Mouse (Mus musculus): ENCODE measurements around the gene Lman1l. TPM values are rescaled to one million over a fixed set of nuclear protein-coding genes. Genes with fewer than 3 reads are reported as not detected.

Lman1l gene
- polyA plus RNA-seq, 1 experiment from 2014 or later = not detected

DNA sequence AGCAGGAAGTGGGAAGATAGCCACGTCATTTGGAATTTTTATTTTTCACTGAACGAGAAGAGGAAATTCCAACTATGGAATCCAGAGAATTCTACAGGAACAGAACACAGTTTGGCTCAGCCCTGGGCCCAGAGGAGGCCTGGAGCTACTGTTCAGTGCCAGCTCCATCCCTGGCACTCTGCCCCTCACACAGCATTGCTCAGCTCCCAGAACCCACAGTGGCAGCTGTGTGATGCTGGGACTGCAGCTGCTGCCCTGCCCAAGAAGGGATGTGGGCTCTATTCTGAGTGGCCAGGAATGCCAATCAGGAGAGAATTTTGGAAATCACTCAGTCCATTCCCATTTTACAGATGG is 19.2 kb downstream of the Lman1l start:
- H3K9me3 ChIP-seq (replicated peaks) = no peaks in the 10 kb centered on the region
- ATAC-seq (ENCODE audit: insufficient number of reproducible peaks, low FRiP score) = no peak
- no peak overlapping the region for H3K27ac ChIP-seq (ENCODE audit: poor library complexity, severe bottlenecking)
- peaks cover 57% of the 10 kb centered on the region for H3K4me1 ChIP-seq (replicated peaks)
- no peak overlapping the region for H3K9ac ChIP-seq
- H3K4me3 ChIP-seq = no peak overlapping the region
- WGBS = 11% methylated on average over 2 of the region's 2 CpGs
- 0 out of 2 replicates have a peak, but pooled peaks cover under 1% of the 10 kb centered on the region for H3K36me3 ChIP-seq
- H3K4me2 ChIP-seq = no peak overlapping the region
- H3K27me3 ChIP-seq (replicated peaks) = peaks cover 24% of the 10 kb centered on the region

GRCm38 (mm10) chr9:57600620-57601352 is 19.8 kb downstream of the Lman1l start:
- peak; percentile 65 for ATAC-seq (ENCODE audit: insufficient number of reproducible peaks, low FRiP score)
- 0 out of 2 replicates have a peak overlapping the region, but pooled peaks have one; percentile 3 for H3K4me2 ChIP-seq
- H3K9ac ChIP-seq = no peak overlapping the region
- no peak overlapping the region for H3K4me3 ChIP-seq
- 0 out of 2 replicates have a peak, but pooled peaks cover 3% of the 10 kb centered on the region for H3K36me3 ChIP-seq
- peaks cover 52% of the 10 kb centered on the region for H3K4me1 ChIP-seq (replicated peaks)
- H3K27ac ChIP-seq (ENCODE audit: poor library complexity, severe bottlenecking) = no peak overlapping the region
- no peaks in the 10 kb centered on the region for H3K9me3 ChIP-seq (replicated peaks)
- WGBS = 1% methylated on average over 3 of the region's 3 CpGs
- peaks cover 19% of the 10 kb centered on the region for H3K27me3 ChIP-seq (replicated peaks)

GRCm38 (mm10) chr9:57598851-57599563 is 21.6 kb downstream of the Lman1l start:
- ATAC-seq (ENCODE audit: insufficient number of reproducible peaks, low FRiP score) = no peak
- Histone ChIP-seq H3K4me1 (replicated peaks) (peaks cover 58% of the 10 kb centered on the region), H3K9me3 (replicated peaks) (no peaks in the 10 kb centered on the region), H3K27me3 (replicated peaks) (peaks cover 3% of the 10 kb centered on the region; the same call in 1 of the 2 replicates), H3K27ac (ENCODE audit: poor library complexity, severe bottlenecking) (no peak overlapping the region), H3K4me3 (no peak overlapping the region), H3K36me3 (peaks cover 16% of the 10 kb centered on the region), H3K9ac (no peak overlapping the region), H3K4me2 (no peak overlapping the region)
- WGBS = 55% methylated on average over 8 of the region's 8 CpGs

- H3K27ac ChIP-seq (ENCODE audit: poor library complexity, severe bottlenecking) = peak overlapping the region; percentile 2; the same call in 1 of the 2 replicates
- peak overlapping the region; percentile 35; the same call in 1 of the 2 replicates for H3K9ac ChIP-seq
- 13% methylated on average over 4 of the region's 4 CpGs for WGBS
- peaks cover 65% of the 10 kb centered on the region for H3K4me1 ChIP-seq (replicated peaks)
- no peaks in the 10 kb centered on the region for H3K9me3 ChIP-seq (replicated peaks)
- no peaks in the 10 kb centered on the region for H3K27me3 ChIP-seq (replicated peaks)
- no peak; the same call in 1 of the 2 replicates for ATAC-seq (ENCODE audit: insufficient number of reproducible peaks, low FRiP score)
- peaks cover 27% of the 10 kb centered on the region for H3K36me3 ChIP-seq
- no peak overlapping the region for H3K4me3 ChIP-seq
- H3K4me2 ChIP-seq = no peak overlapping the region
These were observed 22.6 kb downstream of the Lman1l start for GRCm38 (mm10) chr9:57597929-57598382.

DNA sequence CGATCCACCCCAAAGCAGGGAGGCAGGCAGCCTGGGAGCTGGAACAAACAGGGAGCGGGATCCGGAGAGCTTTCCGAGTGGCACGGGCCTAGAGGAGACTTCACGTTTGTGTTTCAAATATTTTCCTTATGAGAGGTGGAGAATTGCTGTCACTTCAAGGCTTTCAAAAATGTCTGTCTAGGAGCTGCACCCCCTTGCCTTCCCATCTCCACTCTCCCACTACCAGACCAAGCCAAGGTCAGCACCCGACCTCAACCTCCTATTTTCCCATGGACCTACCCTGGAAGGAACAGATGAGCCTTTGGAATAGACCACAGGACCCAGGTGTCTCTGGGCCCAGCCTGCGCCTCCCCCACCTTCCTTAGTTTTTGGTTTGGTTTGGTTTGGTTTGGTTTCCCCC is 23.3 kb downstream of the Lman1l start:
- no peak for ATAC-seq (ENCODE audit: insufficient number of reproducible peaks, low FRiP score)
- Histone ChIP-seq H3K4me1 (replicated peaks) (peaks cover 63% of the 10 kb centered on the region), H3K27ac (ENCODE audit: poor library complexity, severe bottlenecking) (no peak overlapping the region), H3K9ac (no peak overlapping the region), H3K4me2 (no peak overlapping the region), H3K4me3 (no peak overlapping the region), H3K27me3 (replicated peaks) (no peaks in the 10 kb centered on the region), H3K9me3 (replicated peaks) (no peaks in the 10 kb centered on the region), H3K36me3 (peaks cover 34% of the 10 kb centered on the region)
- WGBS = 76% methylated on average over 8 of the region's 8 CpGs

GRCm38 (mm10) chr9:57594174-57594509 is 26.4 kb downstream of the Lman1l start:
- Histone ChIP-seq H3K4me3 (no peak overlapping the region), H3K36me3 (peaks cover 45% of the 10 kb centered on the region), H3K9me3 (replicated peaks) (no peaks in the 10 kb centered on the region), H3K9ac (0 out of 2 replicates have a peak overlapping the region, but pooled peaks have one; percentile 13), H3K27me3 (replicated peaks) (no peaks in the 10 kb centered on the region), H3K4me2 (no peak overlapping the region), H3K27ac (ENCODE audit: poor library complexity, severe bottlenecking) (no peak overlapping the region), H3K4me1 (replicated peaks) (peaks cover 39% of the 10 kb centered on the region)
- no peak for ATAC-seq (ENCODE audit: insufficient number of reproducible peaks, low FRiP score)
- WGBS = 40% methylated on average over 9 of the region's 9 CpGs

- no peak overlapping the region for H3K4me3 ChIP-seq
- peaks cover 37% of the 10 kb centered on the region for H3K4me1 ChIP-seq (replicated peaks)
- H3K27ac ChIP-seq (ENCODE audit: poor library complexity, severe bottlenecking) = no peak overlapping the region
- H3K27me3 ChIP-seq (replicated peaks) = no peaks in the 10 kb centered on the region
- H3K9me3 ChIP-seq (replicated peaks) = no peaks in the 10 kb centered on the region
- H3K4me2 ChIP-seq = no peak overlapping the region
- H3K9ac ChIP-seq = 0 out of 2 replicates have a peak overlapping the region, but pooled peaks have one; percentile 13
- 54% methylated on average over 12 of the region's 12 CpGs for WGBS
- peaks cover 45% of the 10 kb centered on the region for H3K36me3 ChIP-seq
- ATAC-seq (ENCODE audit: insufficient number of reproducible peaks, low FRiP score) = no peak
These were observed 27.0 kb downstream of the Lman1l start for GRCm38 (mm10) chr9:57593454-57594173.

- no peak overlapping the region for H3K27ac ChIP-seq (ENCODE audit: poor library complexity, severe bottlenecking)
- peaks cover 61% of the 10 kb centered on the region for H3K36me3 ChIP-seq
- ATAC-seq (ENCODE audit: insufficient number of reproducible peaks, low FRiP score) = no peak
- H3K4me1 ChIP-seq (replicated peaks) = peaks cover 24% of the 10 kb centered on the region
- peak overlapping the region; percentile 84 for H3K4me2 ChIP-seq
- 30% methylated on average over 5 of the region's 5 CpGs for WGBS
- no peaks in the 10 kb centered on the region for H3K27me3 ChIP-seq (replicated peaks)
- H3K9me3 ChIP-seq (replicated peaks) = no peaks in the 10 kb centered on the region
- no peak overlapping the region for H3K4me3 ChIP-seq
- H3K9ac ChIP-seq = peak overlapping the region; percentile 79; the same call in 1 of the 2 replicates
These were observed 29.8 kb downstream of the Lman1l start for GRCm38 (mm10) chr9:57590726-57591125.

GRCm38 (mm10) chr9:57589224-57590126 is 31.1 kb downstream of the Lman1l start, which contains the start of gene Ulk3:
Ulk3 (plus strand) TSS chr9:57589452.
- Histone ChIP-seq H3K9ac (peak within 1 kb of the TSS; percentile 79), H3K4me2 (peak within 1 kb of the TSS; percentile 84), H3K36me3 (peaks cover 63% of the 10 kb centered on the region), H3K4me3 (peak within 1 kb of the TSS; percentile 71), H3K27me3 (replicated peaks) (no peaks in the 10 kb centered on the region), H3K27ac (ENCODE audit: poor library complexity, severe bottlenecking) (peak within 1 kb of the TSS; percentile 80), H3K4me1 (replicated peaks) (peaks cover 23% of the 10 kb centered on the region), H3K9me3 (replicated peaks) (no peaks in the 10 kb centered on the region)
- under 1% methylated on average over 58 of the region's 58 CpGs for whole genome bisulfite sequencing
- peak; percentile 84 for ATAC-seq (ENCODE audit: insufficient number of reproducible peaks, low FRiP score)

GRCm38 (mm10) chr9:57584991-57585390 is 35.6 kb downstream of the Lman1l start:
- peaks cover 73% of the 10 kb centered on the region for H3K36me3 ChIP-seq
- H3K4me1 ChIP-seq (replicated peaks) = peaks cover 3% of the 10 kb centered on the region; the same call in 1 of the 2 replicates
- H3K9me3 ChIP-seq (replicated peaks) = no peaks in the 10 kb centered on the region
- H3K27ac ChIP-seq (ENCODE audit: poor library complexity, severe bottlenecking) = no peak overlapping the region
- no peaks in the 10 kb centered on the region for H3K27me3 ChIP-seq (replicated peaks)
- no peak overlapping the region for H3K4me3 ChIP-seq
- no peak overlapping the region for H3K4me2 ChIP-seq
- ATAC-seq (ENCODE audit: insufficient number of reproducible peaks, low FRiP score) = no peak
- H3K9ac ChIP-seq = no peak overlapping the region
- 80% methylated on average over 3 of the region's 3 CpGs for WGBS

Data from heart, embryonic 12.5 days (tissue).